Mouse (Mus musculus) megakaryocyte, adult 5-6 weeks (primary cell): Measurements from ENCODE around the gene Klf16. TPM values are rescaled to one million over a fixed set of nuclear protein-coding genes. Genes with fewer than 3 reads are reported as not detected.

Experiments used
- ATAC-seq: 2 replicates; pipeline ENCODE4 v1.8.0; 2016; ENCODE audit warnings: mild to moderate bottlenecking, inconsistent platforms; ENCODE audit not compliant: poor library complexity, severe bottlenecking
- total RNA-seq, 2 experiments: library from RNA; stranded (forward) in 1 of 2; stranded (reverse) in 1 of 2; fragments of 153-499, 151-499 nt in 1 of 2; fragments of 221-1000, 200-1000 nt in 1 of 2; gene quantifications; 2 replicates each; pipeline versions ENCODE4 v1.2.3 to v1.2.4; 2015 to 2017

Klf16 gene
- total RNA-seq (2015) (2.6 and 3.3 TPM in 2 replicates), total RNA-seq (2017) (3.9 and 5.3 TPM in 2 replicates)

DNA sequence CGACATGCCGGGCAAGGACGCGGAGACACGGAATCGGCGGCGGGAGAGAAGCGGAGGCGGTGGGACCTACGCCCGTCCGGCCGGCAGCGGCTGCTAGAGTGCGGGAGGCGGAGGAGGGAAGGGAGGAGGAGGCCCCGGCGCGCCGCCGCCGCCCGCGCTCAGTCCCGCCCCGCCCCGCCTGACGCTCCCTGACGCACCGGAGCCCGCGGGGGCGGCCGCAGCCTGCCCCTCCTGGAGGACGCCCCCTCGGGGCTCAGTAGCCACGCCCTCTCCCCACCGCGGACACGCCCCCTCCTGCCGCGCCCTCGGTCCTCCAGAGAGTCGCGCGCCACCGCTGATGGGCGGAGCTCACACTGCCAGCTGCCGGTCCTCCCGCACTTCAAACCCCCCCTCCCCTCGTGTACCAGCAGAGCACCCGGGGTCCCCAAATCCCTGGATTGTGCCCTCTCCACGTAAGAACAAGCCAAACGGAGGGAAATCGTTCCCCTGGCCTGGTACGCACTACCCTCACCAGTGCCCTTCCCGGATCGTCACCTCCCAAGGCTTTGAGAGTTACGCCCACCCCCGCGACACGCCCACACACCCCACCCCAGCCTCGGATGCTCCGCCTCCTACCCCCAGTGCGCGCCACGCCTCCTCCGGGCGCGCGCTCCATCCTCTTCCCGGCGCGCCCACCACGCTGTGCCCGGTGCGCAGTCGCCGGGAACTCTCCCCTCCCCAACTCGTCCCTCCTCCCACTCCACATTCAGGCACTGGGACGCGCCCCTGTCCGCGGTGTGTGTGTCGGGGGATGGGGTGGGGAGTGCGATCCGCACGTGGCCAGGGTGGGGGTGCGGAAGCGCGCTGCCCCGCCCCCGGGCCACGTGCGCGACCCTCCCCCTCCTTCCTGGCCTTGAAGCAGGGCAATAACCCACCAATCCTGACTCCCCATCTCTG, at the start of gene Klf16:
TSS of gene Klf16 (minus strand) at position 127 of the 936 bp plus-strand sequence.
- peak; percentile 83 for ATAC-seq

DNA sequence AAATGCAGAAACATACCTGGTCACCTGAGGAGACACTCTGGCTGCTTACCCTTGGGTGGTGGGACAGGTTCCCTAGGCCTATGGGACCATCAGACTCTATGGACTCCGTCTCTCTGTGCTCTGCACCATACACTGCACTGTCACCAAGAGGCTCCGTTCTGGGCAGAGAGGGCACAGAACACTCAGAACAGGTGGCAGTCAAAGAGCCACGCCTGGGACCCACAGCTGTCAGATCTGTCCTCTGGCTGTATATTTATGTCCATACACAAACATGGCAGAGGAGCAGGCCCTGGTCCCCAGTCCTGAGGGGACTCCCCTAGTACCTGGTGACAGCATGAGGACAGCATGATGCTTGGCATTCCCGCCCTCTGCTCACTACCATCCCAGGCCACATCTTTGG, 48.6 kb upstream of the Klf16 start:
- ATAC-seq = no peak

DNA sequence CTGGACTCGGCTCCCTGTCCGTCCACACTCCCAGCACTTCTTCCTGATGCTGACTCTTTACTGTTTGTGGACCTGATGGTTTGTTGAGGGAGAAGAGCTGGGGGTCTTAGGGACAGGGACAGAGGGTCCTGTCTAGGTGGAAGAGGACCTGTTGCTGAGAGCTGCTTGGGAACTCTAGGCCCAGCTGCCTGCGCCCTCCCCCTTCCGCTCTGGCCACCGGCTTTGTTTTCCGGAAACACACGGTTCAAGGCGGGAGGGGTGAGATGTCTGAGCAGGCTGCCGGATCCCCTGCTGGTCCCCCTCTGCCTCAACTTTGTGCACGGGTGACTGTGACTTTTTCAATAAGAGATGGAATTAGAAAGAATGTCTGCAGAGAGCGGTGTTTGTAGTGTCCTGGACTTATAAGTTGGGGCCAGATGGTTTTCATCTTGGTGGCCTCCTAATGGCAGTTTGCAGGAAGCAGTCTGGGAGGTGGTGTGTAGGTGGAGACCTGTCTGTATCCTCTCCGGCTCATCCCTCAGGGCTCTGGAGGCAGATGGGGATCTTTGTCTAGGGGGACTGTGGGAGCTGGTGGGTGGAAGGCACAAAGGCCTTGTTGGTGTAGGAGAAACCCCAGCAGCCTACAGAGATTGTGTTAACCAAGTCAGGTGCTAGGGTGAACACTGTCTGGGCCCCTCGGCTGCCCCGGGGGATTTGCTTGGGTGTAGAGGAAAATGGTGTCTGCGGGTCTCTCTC, 46.5 kb upstream of the Klf16 start:
- 0 out of 2 replicates have a peak, but pooled peaks have one; percentile 16 for ATAC-seq

DNA sequence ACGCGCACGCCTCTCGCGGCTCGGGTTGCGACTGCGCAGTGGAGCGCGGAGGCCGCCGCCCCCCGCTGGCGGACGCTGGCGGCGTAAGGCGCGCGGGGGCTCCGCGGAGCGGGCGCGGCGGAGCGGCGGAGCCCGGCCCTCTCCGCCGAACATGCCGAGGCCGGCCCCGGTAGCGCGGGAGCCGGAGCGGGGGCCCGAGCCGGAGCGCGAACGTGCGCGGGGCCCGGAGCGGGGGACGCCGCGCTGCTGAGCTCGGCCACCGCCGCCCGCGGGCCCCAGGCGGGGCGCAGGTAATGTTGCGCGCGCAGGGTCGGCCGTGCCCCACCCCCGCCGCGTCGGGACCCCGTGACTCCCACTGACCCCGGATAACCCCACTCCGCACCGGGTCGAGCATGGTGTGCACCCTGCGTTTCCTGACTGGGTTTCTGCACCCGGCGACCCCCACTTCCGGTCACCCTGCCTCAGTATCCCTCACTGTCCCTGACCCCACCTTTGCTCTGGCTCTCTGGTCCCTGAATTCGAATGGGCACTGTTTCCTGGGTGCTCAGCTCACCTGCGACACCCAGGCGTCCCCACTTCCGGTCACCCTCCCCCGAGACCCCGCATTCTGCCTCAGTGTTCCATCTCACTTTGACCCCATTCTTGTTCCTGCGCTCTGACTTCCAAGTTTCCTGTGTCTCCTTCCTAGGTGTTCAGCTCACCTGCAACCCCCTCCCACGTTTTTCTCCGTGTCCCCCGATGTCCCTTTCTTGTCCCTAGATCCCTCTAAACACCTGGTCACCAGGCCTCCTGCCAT, 45.7 kb upstream of the Klf16 start, which contains the start of gene Csnk1g2:
TSS of gene Csnk1g2 (plus strand) at position 178 of the 796 bp plus-strand sequence.
- ATAC-seq = no peak

DNA sequence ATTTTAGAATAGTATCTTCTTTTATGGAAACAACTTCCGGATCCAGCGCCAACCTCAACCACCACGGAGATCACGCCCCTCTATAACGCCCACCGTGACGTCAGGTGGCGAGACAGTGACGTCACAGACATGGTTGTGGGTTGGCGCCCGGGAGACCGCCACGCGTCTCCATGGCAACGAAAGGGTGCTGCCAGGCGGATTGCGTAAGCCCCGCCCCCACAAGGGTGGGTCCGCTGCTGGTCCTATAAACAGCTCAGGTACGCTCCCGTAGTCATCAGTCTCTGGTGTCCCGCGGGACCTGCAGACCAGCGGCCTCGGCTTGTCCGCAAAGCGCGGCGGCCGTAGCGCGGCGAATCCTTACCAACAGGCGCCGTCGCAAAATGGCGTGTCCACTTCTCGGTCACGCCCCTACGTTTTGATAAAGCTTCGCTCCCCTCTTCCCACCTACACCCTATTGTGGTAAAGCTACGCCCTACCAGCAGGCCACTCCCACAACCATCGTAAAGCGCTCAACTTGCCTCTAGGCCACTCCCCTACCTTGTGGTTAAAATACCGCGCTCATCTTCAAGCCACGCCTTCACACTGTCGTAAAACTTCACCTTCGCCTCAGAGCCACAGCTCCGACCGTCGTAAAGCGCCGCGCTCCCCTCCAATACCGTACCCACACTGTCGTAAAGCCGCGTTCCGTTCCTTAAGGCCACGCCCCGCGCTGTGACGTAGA, 45.0 kb upstream of the Klf16 start:
- ATAC-seq = peak; percentile 84

DNA sequence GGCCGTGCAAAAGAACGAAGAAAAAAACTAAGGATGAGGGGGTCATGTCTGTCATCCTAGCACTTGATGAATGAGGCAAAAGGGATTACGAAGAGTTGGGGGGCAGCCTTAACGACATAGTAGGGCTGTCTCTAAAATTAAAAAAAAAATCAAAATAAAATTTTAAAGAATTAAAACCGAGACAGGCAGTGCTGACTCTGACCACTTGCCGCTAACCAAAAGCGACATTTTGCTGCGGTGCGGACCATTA, 44.5 kb upstream of the Klf16 start:
- ATAC-seq = no peak

DNA sequence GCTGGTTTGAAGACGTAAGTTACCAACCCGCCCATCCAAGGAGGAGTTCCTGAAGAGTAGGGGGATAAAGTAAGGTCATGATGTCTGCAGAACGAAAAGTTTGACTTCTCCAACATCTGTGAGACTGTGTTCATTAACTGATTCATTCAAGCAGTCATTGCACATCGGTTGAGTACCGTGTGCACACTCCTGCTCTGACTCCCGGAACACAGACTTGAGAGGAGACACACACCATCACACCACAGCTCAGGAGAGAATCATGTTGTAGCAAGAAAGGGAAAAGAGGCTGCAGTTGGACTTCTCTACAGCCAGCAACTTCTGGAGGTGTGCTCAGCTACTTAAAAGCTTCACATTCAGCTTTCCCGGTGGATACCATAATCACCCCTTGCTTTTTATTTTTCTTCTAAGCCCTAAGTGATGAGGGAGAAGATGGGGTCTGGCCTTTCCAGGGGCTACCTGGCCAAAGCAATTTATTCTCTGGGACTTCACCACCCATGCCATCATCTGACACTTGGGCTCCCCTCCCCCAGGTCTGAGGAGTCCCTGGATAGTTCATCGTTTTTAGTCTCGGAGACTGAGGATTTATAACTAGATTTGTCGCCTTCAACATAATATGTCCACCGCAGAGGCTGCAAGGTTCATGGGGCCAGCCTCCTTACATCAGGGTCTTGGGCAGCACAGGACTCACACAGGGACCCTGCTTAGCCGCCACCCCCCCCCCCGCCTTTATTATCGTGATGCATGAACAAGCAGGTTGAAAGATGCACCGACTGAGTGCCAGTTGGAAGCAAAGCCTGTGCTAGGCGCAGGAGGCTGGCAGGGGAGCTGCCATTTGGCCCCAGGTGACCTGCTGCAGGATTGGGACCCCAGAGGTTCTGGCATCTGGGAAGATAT, 43.9 kb upstream of the Klf16 start:
- no peak for ATAC-seq

DNA sequence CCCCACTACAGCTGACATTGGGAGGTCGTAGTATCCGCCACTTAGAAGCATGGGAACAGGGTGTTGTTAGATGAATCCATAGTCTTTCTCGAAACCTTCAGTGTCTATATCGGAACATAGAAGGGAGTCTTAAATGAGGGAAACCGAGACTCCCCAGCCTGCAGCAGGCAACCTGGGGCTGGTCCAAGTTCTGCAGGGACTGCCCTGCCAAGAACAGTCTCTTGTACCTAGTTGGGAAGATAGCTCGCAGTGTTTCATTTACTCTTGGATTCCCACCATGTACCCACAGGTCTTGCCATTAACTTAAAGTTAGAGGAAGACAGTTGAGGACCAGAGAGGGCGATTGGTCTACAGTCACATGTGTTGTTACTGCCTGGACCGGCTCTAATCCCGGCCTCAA, 43.2 kb upstream of the Klf16 start:
- ATAC-seq = no peak

DNA sequence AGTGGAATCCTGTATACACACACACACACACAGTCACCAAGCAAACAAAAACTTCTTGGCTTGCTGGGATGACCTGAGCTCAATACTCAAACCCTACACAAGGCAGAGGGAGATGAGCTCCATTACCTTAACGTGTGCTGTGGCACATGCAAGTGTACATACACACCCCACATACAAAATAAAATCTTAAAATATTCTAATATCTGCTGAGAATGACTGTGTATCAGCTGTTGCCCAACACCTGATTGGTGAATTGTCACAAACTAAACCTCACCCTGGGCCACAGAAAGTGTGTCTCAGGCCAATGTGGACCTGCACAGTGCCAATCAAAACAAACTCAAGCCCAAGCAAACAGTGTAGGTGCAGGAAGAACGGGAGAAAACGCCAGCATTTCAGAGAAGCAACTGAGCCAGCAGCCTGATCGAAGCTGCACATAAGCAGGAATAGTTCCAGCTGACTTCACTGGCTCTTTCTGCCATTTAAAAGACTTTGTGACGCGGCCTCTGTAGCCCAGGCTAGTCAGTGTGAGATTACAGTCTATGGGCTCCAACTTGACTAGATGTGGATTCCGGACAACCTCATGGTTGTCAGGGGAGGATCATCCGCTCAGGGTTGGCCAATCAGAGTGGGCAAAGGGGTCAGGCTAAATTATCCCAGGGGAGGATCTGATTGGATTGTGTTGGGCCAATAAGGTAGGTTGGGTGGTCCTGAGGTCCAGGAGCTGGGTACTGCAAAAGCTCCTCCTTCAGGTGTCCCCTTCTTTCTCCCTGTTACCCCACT, 42.5 kb upstream of the Klf16 start:
- ATAC-seq = no peak

DNA sequence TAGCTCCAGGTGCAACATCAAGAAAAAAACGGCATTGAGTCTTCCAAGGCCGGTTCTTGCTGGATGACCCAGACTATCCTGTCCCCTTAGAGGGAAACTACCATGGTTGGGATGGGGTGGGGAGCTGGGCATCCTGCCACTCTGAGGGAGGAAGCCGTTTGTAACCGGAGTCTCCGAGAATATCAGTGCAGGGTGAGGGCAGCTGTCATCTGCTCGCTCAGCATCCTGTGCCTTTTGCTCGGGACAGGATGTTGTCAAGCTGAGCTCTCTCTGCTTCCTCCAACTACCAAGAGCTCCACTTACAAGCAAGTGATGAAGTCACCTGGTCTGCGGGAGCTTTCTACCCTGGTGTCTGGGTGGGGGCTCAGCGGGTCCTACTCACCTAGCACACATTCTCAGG, 41.1 kb upstream of the Klf16 start:
- ATAC-seq = no peak

DNA sequence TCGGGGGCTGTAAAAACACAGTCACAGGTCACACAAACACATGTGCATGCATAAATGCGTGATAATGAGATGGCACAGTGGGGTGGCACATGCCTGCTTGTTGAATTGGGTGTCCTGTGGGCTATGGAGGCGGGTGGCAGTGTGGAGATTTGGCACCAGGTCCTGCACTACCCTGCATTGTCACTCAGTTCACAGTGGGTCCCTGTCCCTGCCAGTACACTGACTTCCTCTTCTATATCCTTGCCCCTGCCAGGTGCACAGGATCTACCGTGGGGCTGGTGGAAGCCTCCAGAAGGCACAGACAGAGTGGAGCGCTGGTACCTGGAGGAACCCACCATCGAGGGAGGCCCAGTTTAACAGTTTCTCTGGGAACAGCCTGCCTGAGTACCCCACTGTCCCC, 37.2 kb upstream of the Klf16 start:
- ATAC-seq = no peak

DNA sequence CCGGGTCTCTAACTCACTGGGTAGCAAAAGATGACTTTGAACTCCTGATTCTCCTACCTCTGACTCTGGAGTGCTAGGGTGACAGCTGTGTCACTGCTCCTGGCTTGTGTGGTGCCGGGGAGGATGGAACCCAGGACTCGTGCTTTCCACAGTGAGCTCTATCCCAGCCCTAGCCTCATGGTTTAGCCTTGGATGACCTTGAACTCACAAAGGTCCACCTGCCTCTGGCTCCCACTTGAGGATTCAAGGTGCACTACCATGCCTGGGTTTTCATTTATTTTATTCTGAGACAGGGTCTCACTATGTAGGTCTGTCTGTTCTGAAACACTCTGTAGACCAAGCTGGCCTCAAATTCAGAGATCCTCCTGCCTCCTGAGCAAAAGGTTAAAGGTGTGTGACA, 36.7 kb upstream of the Klf16 start:
- ATAC-seq = no peak

DNA sequence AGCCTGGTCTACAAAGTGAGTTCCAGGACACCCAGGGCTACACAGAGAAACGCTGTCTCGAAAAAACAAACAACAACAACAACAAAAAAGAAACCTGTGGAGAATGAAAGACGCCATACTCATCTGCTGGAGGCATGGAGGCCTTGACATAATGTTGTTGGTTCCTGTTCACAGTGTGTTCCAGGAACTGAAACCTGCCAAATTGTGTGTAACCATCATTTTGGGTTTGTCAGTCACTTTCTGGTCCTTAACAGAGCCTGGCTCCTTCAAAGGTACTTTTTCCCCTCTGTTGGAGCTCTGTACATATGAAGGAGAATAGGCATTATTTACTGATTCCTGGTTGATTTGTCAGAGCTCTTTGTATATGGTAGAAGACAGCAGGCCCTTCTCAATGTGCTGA, 34.8 kb upstream of the Klf16 start:
- ATAC-seq = no peak

DNA sequence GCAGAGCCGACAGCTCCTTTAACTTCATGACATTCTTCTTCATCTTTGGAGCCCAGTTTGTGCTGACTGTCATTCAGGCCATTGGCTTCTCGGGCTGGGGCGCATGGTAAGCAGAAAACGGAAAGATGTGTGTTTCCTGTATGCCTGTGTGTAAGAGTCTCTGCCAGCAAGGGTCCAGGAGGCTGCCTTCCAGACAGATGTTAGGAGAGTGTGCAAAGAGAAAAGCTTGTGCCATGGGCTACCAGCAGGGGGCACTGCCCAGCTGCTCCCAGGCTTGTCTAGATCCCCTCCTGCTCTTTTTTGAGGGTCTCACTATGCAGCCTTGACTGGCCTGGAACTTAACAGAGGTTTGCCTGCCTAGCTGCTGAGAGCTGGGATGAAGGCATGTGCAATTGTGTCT, 33.9 kb upstream of the Klf16 start:
- peak; percentile 84 for ATAC-seq

DNA sequence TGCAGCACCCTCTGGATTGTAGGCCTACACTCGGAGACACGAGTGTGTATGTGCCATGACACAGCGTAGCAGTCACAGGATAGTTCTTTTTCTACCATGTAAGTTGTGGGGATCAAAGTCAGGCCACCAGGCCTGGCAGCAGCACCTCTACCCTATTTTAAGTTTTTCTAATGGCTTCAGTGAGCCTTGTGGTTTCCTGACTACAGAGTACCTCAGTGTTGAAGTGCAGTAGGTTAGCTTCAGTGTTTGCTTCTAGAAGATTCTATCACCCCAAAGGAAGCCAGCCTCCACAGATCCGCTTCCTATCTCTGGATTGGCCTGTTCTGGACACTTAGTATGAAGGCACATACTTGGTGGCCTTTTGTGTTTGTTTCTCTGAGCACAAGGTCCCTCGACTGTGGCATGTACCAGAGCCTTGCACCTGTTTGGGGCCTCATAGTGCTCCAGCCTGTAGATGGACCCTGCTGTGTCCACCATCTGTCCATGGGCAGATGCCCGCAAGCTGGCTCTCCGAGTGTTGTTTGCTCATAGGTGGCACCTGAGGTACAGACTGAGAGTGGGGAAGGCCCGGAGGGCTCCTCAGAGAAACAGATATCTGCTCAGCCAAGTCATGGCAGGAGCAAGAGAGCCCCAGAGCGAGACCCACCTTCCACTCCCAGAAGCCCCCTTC, 33.1 kb upstream of the Klf16 start:
- no peak for ATAC-seq

DNA sequence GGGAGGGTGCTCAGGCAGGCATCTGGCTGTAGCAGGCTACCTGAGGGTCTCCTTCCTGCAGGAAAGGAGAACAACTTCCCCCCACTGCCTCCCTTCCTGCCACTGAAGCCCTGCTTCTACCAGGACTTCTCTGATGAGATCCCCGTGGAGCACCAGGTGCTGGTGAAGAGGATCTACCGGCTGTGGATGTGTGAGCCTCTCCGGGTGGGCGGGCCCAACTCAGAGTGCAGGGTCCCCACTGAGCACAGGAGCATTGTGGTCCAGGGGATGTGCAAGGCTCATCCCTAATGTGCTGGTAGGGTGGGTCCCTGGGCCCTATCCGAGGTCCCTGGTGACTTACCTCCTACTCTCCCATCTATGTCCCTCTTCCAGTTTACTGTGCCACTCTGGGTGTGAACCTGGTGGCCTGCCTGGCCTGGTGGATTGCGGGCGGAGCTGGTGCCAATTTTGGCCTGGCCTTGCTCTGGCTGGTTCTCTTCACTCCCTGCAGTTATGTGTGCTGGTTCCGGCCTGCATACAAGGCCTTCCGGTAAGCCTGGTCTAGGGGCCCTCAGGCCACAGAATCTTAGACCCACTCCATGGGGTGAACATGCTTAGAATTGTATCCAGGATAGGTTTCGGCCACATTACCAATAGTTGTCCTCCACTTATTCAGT, 32.3 kb upstream of the Klf16 start:
- ATAC-seq = no peak

DNA sequence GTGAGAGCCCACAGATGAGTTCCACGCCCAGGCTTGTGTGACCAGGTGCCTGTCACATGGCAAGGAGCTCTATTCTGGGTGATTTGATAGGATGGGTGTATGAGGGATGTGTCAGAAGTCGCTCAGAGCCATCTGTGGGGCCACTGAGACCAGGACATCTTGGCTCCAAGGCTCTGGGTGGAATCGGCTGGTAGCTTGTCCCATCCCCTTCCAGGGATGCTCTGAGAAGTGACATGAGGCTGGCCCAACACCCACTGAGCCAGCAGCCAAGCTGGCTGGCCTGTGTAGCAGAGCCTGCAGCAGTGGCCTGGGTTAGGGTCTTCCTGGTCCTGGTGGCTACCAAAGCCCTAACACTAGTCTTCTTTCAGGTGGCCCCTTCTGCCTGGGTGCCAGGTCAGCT, 31.3 kb upstream of the Klf16 start:
- no peak for ATAC-seq
